Mouse (Mus musculus) lung, postnatal 0 days (tissue): ENCODE measurements around the gene Rps7. TPM values are rescaled to one million over a fixed set of nuclear protein-coding genes. Genes with fewer than 3 reads are reported as not detected.

ENCODE experiments used
- ATAC-seq: fragments of 200-750 bp; cut with Nextera tagmentation; 2 replicates; pipeline ENCODE4 v1.8.0; 2017; ENCODE audit warnings: moderate library complexity
- DNase-seq: peaks from one replicate; pipeline ENCODE4 v3.0.0-alpha.2; 2016; ENCODE audit warnings: low spot score
- H3K27ac ChIP-seq: fragments of 300-500 bp; sonication (generic); 2 replicates; pipeline ENCODE4 v1.5.1; 2014; ENCODE audit warnings: antibody characterized with exemption, mild to moderate bottlenecking, low read length, mixed read lengths
- H3K27me3 ChIP-seq: fragments of 300-500 bp; sonication (generic); replicated peaks from 2 replicates; pipeline ENCODE4 v1.6.1; 2014; ENCODE audit warnings: low read length, mixed read lengths; ENCODE audit not compliant: insufficient read depth
- H3K36me3 ChIP-seq: fragments of 300-500 bp; sonication (generic); 2 replicates; pipeline ENCODE4 v1.6.1; 2014; ENCODE audit warnings: low read length, mixed read lengths; ENCODE audit not compliant: insufficient read depth
- H3K4me1 ChIP-seq: fragments of 300-500 bp; sonication (generic); 2 replicates; pipeline ENCODE4 v1.6.1; 2014; ENCODE audit warnings: antibody characterized with exemption, low read depth, low read length, mixed read lengths; ENCODE audit not compliant: insufficient read depth
- H3K4me2 ChIP-seq: fragments of 300-500 bp; sonication (generic); replicated peaks from 2 replicates; pipeline ENCODE4 v1.6.1; 2014; ENCODE audit warnings: low read depth, mild to moderate bottlenecking, low read length, moderate library complexity, mixed read lengths
- H3K4me3 ChIP-seq: fragments of 300-500 bp; sonication (generic); 2 replicates; pipeline ENCODE4 v1.5.1; 2014; ENCODE audit warnings: low read depth, low read length
- H3K9ac ChIP-seq: fragments of 300-500 bp; sonication (generic); replicated peaks from 2 replicates; pipeline ENCODE4 v1.6.1; 2014; ENCODE audit warnings: low read depth, mild to moderate bottlenecking
- H3K9me3 ChIP-seq: fragments of 300-500 bp; sonication (generic); 2 replicates; pipeline ENCODE4 v1.6.1; 2016; ENCODE audit warnings: low read length, mixed read lengths
- CTCF ChIP-seq: IDR thresholded peaks from 2 replicates; pipeline ENCODE4 v1.5.1; 2016; ENCODE audit warnings: antibody characterized with exemption, mild to moderate bottlenecking
- EP300 ChIP-seq: IDR thresholded peaks from 2 replicates; pipeline ENCODE4 v1.6.1; 2016; ENCODE audit warnings: antibody characterized with exemption, mild to moderate bottlenecking, control low read depth
- WGBS: fragments of 180-500 bp; shearing (Covaris S2); extraction: QIAGEN DNeasy Blood & Tissue Kit; methylation state at CpG from one replicate; pipeline ENCODE4 v1.1.7; 2014; 5-methylcytosine and 5-hydroxymethylcytosine counted together
- polyA plus RNA-seq: library from polyadenylated mRNA; unstranded; fragments of >200 nt; fragmentation: Nextera tagmentation; extraction: Ambion mirVana; gene quantifications from 2 replicates; pipeline ENCODE4 v1.2.1, GENCODE M21; 2015

Gene Rps7
- polyA plus RNA-seq, 1 experiment from 2014 or later, result 592 TPM

GRCm38 (mm10) chr12:28667287-28667686 lies 31.5 kb upstream of the Rps7 start:
- H3K27ac ChIP-seq, result peak overlapping the region; percentile 26; the same call in 1 of the 2 replicates
- TF ChIP-seq CTCF (no peak), EP300 (no peak)
- H3K9ac ChIP-seq, result no peak overlapping the region
- 3% methylated on average over 8 of the region's 8 CpGs for WGBS
- H3K36me3 ChIP-seq, result no peaks in the 10 kb centered on the region
- peak; percentile 47 for DNase-seq
- no peak overlapping the region for H3K4me3 ChIP-seq
- H3K4me1 ChIP-seq, result peaks cover 10% of the 10 kb centered on the region
- no peaks in the 10 kb centered on the region for H3K9me3 ChIP-seq
- no peaks in the 10 kb centered on the region for H3K27me3 ChIP-seq
- no peak overlapping the region for H3K4me2 ChIP-seq
- ATAC-seq, result peak; percentile 72

GRCm38 (mm10) chr12:28666734-28667133 lies 31.0 kb upstream of the Rps7 start:
- WGBS, result 11% methylated on average over 4 of the region's 4 CpGs

GRCm38 (mm10) chr12:28662628-28663027 lies 26.9 kb upstream of the Rps7 start:
- Histone ChIP-seq H3K4me2 (no peak overlapping the region), H3K9me3 (no peaks in the 10 kb centered on the region), H3K27ac (no peak overlapping the region), H3K9ac (no peak overlapping the region), H3K27me3 (no peaks in the 10 kb centered on the region), H3K4me1 (peaks cover 9% of the 10 kb centered on the region), H3K4me3 (no peak overlapping the region), H3K36me3 (peaks cover 16% of the 10 kb centered on the region; the same call in 1 of the 2 replicates)
- DNase-seq (no peak), ATAC-seq (no peak)
- 80% methylated on average over 4 of the region's 4 CpGs for WGBS
- TF ChIP-seq EP300 (no peak), CTCF (no peak)

More at GRCm38 (mm10) chr12:28666734-28667133, 31.0 kb upstream of the Rps7 start:
- no peak overlapping the region for H3K4me3 ChIP-seq
- H3K9me3 ChIP-seq, result no peaks in the 10 kb centered on the region
- DNase-seq (peak; percentile 6), ATAC-seq (no peak)
- H3K27ac ChIP-seq, result no peak overlapping the region
- H3K9ac ChIP-seq, result no peak overlapping the region
- H3K4me2 ChIP-seq, result no peak overlapping the region
- peaks cover 10% of the 10 kb centered on the region for H3K4me1 ChIP-seq
- H3K36me3 ChIP-seq, result no peaks in the 10 kb centered on the region
- no peaks in the 10 kb centered on the region for H3K27me3 ChIP-seq
- no peak for TF ChIP-seq CTCF
- TF ChIP-seq EP300, result no peak

GRCm38 (mm10) chr12:28649141-28650110 lies 13.7 kb upstream of the Rps7 start, which contains the start of gene Rnaseh1:
Rnaseh1 (plus strand) TSS chr12:28649602.
- no peaks in the 10 kb centered on the region for H3K9me3 ChIP-seq
- 1% methylated on average over 52 of the region's 52 CpGs for WGBS
- H3K4me2 ChIP-seq, result peak within 1 kb of the TSS; percentile 77
- ATAC-seq (peak; percentile 98), DNase-seq (peak; percentile 93)
- no peak for TF ChIP-seq CTCF
- TF ChIP-seq EP300, result no peak
- peak within 1 kb of the TSS; percentile 84 for H3K4me3 ChIP-seq
- peaks cover 7% of the 10 kb centered on the region; the same call in 1 of the 2 replicates for H3K4me1 ChIP-seq
- peak within 1 kb of the TSS; percentile 68 for H3K27ac ChIP-seq
- H3K9ac ChIP-seq, result peak within 1 kb of the TSS; percentile 63
- H3K27me3 ChIP-seq, result no peaks in the 10 kb centered on the region
- H3K36me3 ChIP-seq, result peaks cover 3% of the 10 kb centered on the region; the same call in 1 of the 2 replicates

- ATAC-seq (no peak), DNase-seq (no peak)
- no peak overlapping the region for H3K4me3 ChIP-seq
- no peak for TF ChIP-seq CTCF
- TF ChIP-seq EP300, result no peak
- no peaks in the 10 kb centered on the region for H3K9me3 ChIP-seq
- H3K27ac ChIP-seq, result no peak overlapping the region
- no peaks in the 10 kb centered on the region for H3K36me3 ChIP-seq
- 66% methylated on average over 2 of the region's 2 CpGs for WGBS
- no peak overlapping the region for H3K9ac ChIP-seq
- H3K27me3 ChIP-seq, result no peaks in the 10 kb centered on the region
- no peak overlapping the region for H3K4me2 ChIP-seq
- peaks cover 4% of the 10 kb centered on the region; the same call in 1 of the 2 replicates for H3K4me1 ChIP-seq
These were observed 3.0 kb upstream of the Rps7 start for GRCm38 (mm10) chr12:28638778-28639177.

- peak overlapping the region; percentile 77; the same call in 1 of the 2 replicates for H3K4me3 ChIP-seq
- H3K27me3 ChIP-seq, result no peaks in the 10 kb centered on the region
- peaks cover 15% of the 10 kb centered on the region for H3K36me3 ChIP-seq
- no peak overlapping the region for H3K27ac ChIP-seq
- ATAC-seq (no peak), DNase-seq (no peak)
- 89% methylated on average over 6 of the region's 6 CpGs for WGBS
- H3K4me2 ChIP-seq, result no peak overlapping the region; the same call in 1 of the 2 replicates
- H3K9me3 ChIP-seq, result no peaks in the 10 kb centered on the region
- no peak overlapping the region for H3K9ac ChIP-seq
- peaks cover 4% of the 10 kb centered on the region; the same call in 1 of the 2 replicates for H3K4me1 ChIP-seq
- TF ChIP-seq CTCF, result no peak
- no peak for TF ChIP-seq EP300
These were observed 790 bp upstream of the Rps7 start for GRCm38 (mm10) chr12:28636543-28636942.
